Mouse (Mus musculus): ENCODE results near the gene Olfr937. TPM values are rescaled to one million over a fixed set of nuclear protein-coding genes. Genes with fewer than 3 reads are reported as not detected.

Gene Olfr937
- not detected for polyA plus RNA-seq (2014; fragmentation: Illumina TruSeq; extraction: RNeasy Lipid Tissue Mini Kit (QIAGEN cat#74804); ENCODE audit: low read depth, low replicate concordance)

GRCm38 (mm10) chr9:39064851-39065250, at the start of gene Olfr937:
Gene Olfr937, minus strand, starts transcription at chr9:39064951.

GRCm38 (mm10) chr9:39078787-39079186, 14.0 kb upstream of the Olfr937 start, which contains the start of gene Olfr938:
Gene Olfr938, minus strand, starts transcription at chr9:39078887.

GRCm38 (mm10) chr9:39023277-39023676, 41.5 kb downstream of the Olfr937 start, which contains the start of gene Olfr146:
Gene Olfr146, minus strand, starts transcription at chr9:39023377.

Other genes with a start within 250 kb of the Olfr937 start
- not detected for gene Olfr923, start 238.4 kb downstream of the Olfr937 start, polyA plus RNA-seq (2014; fragmentation: Illumina TruSeq; extraction: RNeasy Lipid Tissue Mini Kit (QIAGEN cat#74804); ENCODE audit: low read depth, low replicate concordance)
- gene Olfr924, start 220.5 kb downstream of the Olfr937 start, polyA plus RNA-seq (2014; fragmentation: Illumina TruSeq; extraction: RNeasy Lipid Tissue Mini Kit (QIAGEN cat#74804); ENCODE audit: low read depth, low replicate concordance) = not detected
- not detected for gene Olfr26, start 209.9 kb downstream of the Olfr937 start, polyA plus RNA-seq (2014; fragmentation: Illumina TruSeq; extraction: RNeasy Lipid Tissue Mini Kit (QIAGEN cat#74804); ENCODE audit: low read depth, low replicate concordance)
- gene Olfr926, start 187.8 kb downstream of the Olfr937 start, polyA plus RNA-seq (2014; fragmentation: Illumina TruSeq; extraction: RNeasy Lipid Tissue Mini Kit (QIAGEN cat#74804); ENCODE audit: low read depth, low replicate concordance) = not detected
- gene Olfr930, start 135.1 kb downstream of the Olfr937 start, polyA plus RNA-seq (2014; fragmentation: Illumina TruSeq; extraction: RNeasy Lipid Tissue Mini Kit (QIAGEN cat#74804); ENCODE audit: low read depth, low replicate concordance) = not detected
- gene Olfr933, start 92.6 kb downstream of the Olfr937 start, polyA plus RNA-seq (2014; fragmentation: Illumina TruSeq; extraction: RNeasy Lipid Tissue Mini Kit (QIAGEN cat#74804); ENCODE audit: low read depth, low replicate concordance) = not detected
- not detected for gene Olfr934, start 76.6 kb downstream of the Olfr937 start, polyA plus RNA-seq (2014; fragmentation: Illumina TruSeq; extraction: RNeasy Lipid Tissue Mini Kit (QIAGEN cat#74804); ENCODE audit: low read depth, low replicate concordance)
- gene Olfr935, start 65.3 kb downstream of the Olfr937 start, polyA plus RNA-seq (2014; fragmentation: Illumina TruSeq; extraction: RNeasy Lipid Tissue Mini Kit (QIAGEN cat#74804); ENCODE audit: low read depth, low replicate concordance) = not detected
- gene Olfr146, start 41.6 kb downstream of the Olfr937 start, polyA plus RNA-seq (2014; fragmentation: Illumina TruSeq; extraction: RNeasy Lipid Tissue Mini Kit (QIAGEN cat#74804); ENCODE audit: low read depth, low replicate concordance) = not detected
- not detected for gene Olfr938, start 13.9 kb upstream of the Olfr937 start, polyA plus RNA-seq (2014; fragmentation: Illumina TruSeq; extraction: RNeasy Lipid Tissue Mini Kit (QIAGEN cat#74804); ENCODE audit: low read depth, low replicate concordance)
- gene Olfr27, start 63.2 kb upstream of the Olfr937 start, polyA plus RNA-seq (2014; fragmentation: Illumina TruSeq; extraction: RNeasy Lipid Tissue Mini Kit (QIAGEN cat#74804); ENCODE audit: low read depth, low replicate concordance) = not detected
- not detected for gene Olfr943, start 101.4 kb upstream of the Olfr937 start, polyA plus RNA-seq (2014; fragmentation: Illumina TruSeq; extraction: RNeasy Lipid Tissue Mini Kit (QIAGEN cat#74804); ENCODE audit: low read depth, low replicate concordance)
- gene Olfr944, start 137.0 kb upstream of the Olfr937 start, polyA plus RNA-seq (2014; fragmentation: Illumina TruSeq; extraction: RNeasy Lipid Tissue Mini Kit (QIAGEN cat#74804); ENCODE audit: low read depth, low replicate concordance) = not detected
- gene Olfr1537, start 185.0 kb upstream of the Olfr937 start, polyA plus RNA-seq (2014; fragmentation: Illumina TruSeq; extraction: RNeasy Lipid Tissue Mini Kit (QIAGEN cat#74804); ENCODE audit: low read depth, low replicate concordance) = not detected
- gene Olfr945, start 211.9 kb upstream of the Olfr937 start, polyA plus RNA-seq (2014; fragmentation: Illumina TruSeq; extraction: RNeasy Lipid Tissue Mini Kit (QIAGEN cat#74804); ENCODE audit: low read depth, low replicate concordance) = not detected

Measured in adipose tissue, adult 10 weeks (tissue).